Mouse (Mus musculus): ENCODE results near the gene Gm11985.

The Gm11985 gene

GRCm38 (mm10) chr11:7200393-7200783 lies 12.0 kb upstream of the Gm11985 start:
- no peak for DNase-seq (ENCODE audit: low read depth, low spot score)

- peak; percentile 44 for DNase-seq (ENCODE audit: low read depth, low spot score)
Observed at GRCm38 (mm10) chr11:7199736-7200392, 11.5 kb upstream of the Gm11985 start.

GRCm38 (mm10) chr11:7198481-7199256 lies 10.3 kb upstream of the Gm11985 start:
- DNase-seq (ENCODE audit: low read depth, low spot score) = no peak

DNA sequence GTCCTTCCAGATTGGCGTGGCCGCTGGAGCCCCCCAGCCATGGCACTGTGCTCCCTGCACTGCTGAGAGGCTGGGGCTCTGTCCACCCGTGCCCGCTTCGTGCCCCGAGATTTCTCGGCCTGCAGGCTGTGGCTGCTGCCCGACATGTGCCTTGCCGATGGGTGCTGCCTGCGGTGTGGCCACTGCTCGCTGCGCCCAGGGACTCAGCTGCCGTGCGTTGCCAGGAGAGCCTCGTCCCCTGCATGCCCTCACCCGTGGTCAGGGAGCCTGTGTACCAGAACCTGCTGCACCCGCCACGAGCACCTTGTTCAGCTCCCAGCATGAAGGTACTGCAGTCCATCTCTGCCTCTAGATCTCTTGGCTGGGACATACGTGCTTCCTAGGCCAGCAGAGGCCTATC lies 9.6 kb upstream of the Gm11985 start:
- DNase-seq (ENCODE audit: low read depth, low spot score) = no peak

GRCm38 (mm10) chr11:7197491-7197941 lies 9.1 kb upstream of the Gm11985 start, which contains the start of gene Igfbp1:
Igfbp1 (plus strand) TSS chr11:7197782.
- DNase-seq (ENCODE audit: low read depth, low spot score) = no peak

DNA sequence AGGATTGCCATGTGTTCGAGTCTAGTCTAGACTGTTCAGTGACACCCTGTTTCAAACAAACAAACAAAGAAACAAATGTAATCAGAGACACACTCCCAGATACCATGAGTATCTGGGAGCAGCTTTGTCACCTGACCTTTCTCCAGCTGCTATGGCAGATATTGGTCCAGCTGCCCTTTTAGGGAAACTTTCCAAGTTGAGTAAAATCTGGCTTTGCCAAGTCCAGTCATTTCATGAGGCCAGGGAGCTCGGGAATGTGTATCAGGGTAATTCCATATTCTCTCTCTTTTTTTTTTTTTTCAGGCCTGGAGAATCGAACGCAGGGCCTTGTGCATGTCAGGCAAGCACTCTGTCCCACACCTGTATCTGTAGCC lies 6.9 kb upstream of the Gm11985 start:
- no peak for DNase-seq (ENCODE audit: low read depth, low spot score)

DNA sequence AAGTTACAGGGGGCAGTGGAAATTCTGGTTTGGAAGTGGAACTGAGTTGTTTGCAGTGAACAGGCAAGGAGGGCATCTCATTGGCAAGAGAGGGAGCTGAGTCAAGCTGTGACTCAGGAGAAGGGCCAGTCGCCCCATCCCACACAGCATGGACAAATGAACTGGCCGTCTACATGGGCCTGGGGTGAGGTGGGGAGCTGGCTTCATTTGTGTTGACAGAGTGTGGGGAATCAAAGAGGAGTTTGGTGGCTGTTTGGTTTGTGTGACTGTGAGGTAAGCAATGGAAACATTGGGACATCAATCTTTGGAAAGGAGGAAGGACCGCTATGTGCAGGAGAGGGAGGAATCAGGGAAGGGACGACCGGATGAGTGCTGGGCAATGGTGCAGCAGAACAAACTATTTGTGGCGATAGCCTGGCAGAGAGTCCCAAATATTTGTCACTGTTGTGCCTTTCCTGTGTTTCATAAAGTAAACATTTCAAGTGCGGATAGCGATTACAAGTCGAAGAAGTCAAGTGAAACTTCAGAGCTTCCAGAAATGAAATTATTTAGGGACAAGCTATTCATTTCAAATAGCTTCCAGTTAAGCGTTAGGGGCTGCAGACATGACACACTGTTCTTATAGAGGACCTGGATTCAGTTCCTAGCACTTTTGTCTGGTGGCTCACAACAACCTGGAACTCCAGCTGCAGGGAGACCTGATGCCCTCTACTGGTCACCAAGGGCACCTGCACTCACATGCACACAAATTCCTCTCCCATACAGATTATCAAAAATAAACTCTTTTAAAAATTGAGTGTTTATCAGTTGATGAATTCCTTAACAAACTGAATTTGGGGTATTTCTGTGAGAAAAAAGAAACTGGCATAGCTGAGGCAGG lies 6.3 kb upstream of the Gm11985 start:
- no peak for DNase-seq (ENCODE audit: low read depth, low spot score)

GRCm38 (mm10) chr11:7193134-7193533 lies 4.8 kb upstream of the Gm11985 start:
- DNase-seq (ENCODE audit: low read depth, low spot score) = no peak

GRCm38 (mm10) chr11:7192710-7193109 lies 4.3 kb upstream of the Gm11985 start:
- no peak for DNase-seq (ENCODE audit: low read depth, low spot score)

DNA sequence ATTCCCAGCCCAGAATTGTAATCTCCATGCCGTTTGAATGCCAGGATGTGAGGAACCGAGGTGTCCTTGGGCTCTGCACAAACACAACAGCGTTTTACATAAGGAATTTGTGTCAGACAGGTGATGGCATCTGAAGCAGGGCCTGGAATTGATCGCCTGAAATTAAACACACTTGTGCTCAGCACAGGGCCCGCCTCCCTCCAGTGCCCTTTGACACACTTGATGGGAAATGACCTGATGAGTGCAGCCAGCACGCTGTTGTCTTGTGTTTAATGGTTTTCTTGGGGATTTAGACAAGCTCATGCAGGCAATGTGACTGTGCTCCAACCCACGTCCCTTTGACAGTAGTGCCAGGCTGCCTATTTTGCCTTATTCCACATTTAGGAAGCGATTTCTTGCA lies 897 bp downstream of the Gm11985 start:
- DNase-seq (ENCODE audit: low read depth, low spot score) = no peak

DNA sequence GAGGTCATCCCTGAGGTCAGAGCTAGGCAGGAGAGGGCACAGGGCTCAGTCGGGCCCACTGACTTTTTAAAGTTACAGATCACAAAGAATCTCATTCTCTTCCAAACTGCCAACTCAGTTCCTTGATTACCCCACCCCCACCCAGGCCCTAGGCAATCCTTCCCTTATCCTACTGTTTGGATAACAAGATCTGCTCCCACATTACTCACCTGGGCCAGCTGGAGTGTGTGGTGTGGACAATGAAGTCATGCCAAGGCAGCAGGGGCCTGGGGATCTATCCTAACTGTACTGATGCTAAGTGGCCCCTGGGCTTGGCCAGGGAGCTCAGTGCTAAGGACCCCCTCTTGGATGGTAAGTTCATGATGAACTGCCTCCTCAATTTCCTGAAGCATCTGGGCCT lies 3.9 kb downstream of the Gm11985 start:
- DNase-seq (ENCODE audit: low read depth, low spot score) = no peak

DNA sequence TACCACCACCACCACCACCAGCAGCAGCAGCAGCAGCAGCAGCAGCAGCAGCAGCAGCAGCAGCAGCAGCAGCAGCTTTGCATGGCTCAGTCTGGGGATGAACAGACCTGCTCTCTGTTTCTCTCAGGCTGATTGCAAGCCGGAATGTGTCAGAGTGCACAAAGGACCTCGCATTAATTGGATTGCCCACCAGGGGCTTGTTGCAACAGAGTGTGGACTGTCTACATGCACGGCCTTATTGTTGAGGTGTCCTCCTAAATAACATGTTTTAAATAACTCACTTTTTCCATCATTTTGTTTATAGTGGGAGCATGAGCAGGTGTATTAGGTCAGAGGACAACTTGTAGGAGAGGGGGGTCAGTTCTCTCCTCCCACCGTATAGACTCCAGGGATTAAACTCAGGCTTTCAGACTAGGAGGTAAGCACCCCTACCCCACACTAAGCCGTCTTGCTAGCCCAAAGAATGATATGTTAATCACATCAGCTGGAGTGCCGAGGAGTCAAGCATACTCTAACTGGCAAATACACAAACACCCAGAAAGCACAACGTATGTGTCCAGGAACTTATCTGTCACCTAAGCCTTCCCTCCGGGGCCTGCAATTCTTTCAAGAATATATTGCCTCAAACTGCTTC lies 5.8 kb downstream of the Gm11985 start:
- DNase-seq (ENCODE audit: low read depth, low spot score) = no peak

- no peak for DNase-seq (ENCODE audit: low read depth, low spot score)
Observed at GRCm38 (mm10) chr11:7179276-7179675, 9.1 kb downstream of the Gm11985 start.

- DNase-seq (ENCODE audit: low read depth, low spot score) = no peak
Observed at GRCm38 (mm10) chr11:7178724-7179123, 9.6 kb downstream of the Gm11985 start.

GRCm38 (mm10) chr11:7173664-7174063 lies 14.7 kb downstream of the Gm11985 start:
- DNase-seq (ENCODE audit: low read depth, low spot score) = no peak

DNA sequence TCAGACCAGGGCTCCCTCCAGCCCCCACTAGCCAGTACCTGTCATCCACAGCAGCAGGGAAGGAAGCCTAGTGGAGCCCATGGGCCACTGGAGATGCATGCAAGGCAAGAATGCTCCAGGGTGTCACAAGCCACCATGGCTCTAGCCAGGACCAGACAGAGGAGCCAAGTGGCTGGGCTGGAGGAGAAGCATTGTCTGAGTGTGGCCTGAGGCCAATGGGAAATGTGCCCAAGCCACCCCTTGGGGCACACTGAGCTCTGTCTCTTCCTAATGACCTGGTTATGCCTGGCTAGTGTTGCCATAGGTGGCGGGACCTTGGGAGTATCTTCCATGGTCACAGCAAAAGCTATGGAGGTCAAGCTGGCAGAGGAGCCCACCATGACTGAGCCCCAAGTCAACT lies 18.7 kb downstream of the Gm11985 start:
- no peak for DNase-seq (ENCODE audit: low read depth, low spot score)

GRCm38 (mm10) chr11:7164416-7164815 lies 24.0 kb downstream of the Gm11985 start:
- no peak for DNase-seq (ENCODE audit: low read depth, low spot score)

DNA sequence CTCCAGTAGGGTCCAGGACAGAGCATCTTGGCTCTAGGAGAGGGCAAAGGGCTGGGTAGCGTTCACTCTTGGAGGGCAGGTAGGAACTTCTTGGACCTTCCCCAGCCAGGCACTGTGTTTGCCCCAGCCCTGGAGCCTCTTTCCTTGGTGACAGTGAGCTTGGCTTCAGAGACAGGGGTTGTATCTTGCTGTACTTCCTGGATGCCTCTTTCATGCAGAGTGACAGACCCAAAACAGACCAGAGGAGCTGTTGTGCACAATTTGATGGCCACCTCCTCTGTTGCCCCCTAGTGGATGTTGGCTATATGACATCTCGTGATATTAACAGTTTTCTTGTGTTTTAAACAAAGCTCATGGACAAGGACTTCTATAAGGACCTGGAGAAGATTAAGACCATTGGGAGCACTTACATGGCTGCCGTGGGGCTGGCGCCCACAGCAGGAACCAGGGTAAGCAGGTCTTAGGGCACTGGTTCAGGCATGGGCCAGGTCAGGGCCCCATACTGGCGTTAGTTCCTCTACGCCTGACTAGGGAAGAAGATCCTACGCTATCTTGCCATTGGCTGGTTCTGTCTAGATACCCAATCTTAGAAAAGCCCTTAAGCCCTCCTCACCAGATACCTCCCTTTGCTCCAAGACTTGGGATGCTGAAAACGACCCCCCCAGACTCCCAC lies 26.7 kb downstream of the Gm11985 start:
- peak; percentile 22 for DNase-seq (ENCODE audit: low read depth, low spot score)

DNA sequence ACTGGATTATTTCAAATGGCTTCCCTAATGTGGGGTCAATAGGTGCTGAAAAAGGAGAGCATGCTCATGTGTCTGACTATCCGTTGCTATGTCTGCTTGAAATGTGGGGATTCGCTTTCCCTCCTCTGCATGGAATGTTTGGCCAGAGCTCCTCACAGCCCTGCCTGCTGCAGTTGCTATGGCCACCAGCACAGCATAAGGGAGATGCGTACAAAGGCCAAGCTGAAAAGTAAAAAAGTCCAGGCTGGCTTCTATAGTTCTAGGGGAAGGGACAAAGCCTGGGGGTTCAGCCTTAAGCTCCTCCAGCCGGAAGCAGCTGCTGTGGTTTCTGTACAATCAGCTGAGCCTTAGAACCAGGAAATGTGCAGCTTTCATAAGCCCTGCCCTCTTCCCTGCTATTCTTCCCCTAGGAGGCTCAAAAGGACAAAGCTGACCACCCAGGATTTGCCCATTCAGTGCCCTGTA lies 27.7 kb downstream of the Gm11985 start:
- DNase-seq (ENCODE audit: low read depth, low spot score) = no peak

DNA sequence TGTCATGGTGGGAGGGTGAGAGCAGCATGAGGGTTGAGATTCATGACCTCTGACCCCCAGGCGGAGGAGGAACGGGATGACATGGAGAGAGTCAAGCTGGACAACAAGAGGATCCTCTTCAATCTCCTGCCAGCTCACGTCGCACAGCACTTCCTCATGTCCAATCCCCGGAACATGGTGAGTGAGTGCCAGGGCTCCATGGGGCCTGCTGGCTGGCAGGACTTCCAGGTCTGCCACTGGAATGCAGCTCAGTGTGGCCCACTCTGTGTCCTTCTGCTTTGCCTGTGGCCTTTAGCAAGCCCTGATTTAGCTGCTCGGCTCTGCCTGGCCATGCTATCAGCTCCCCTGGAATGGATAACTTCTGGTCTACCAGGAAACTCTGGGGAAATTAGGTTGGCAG lies 28.2 kb downstream of the Gm11985 start:
- no peak for DNase-seq (ENCODE audit: low read depth, low spot score)

GRCm38 (mm10) chr11:7158196-7158595 lies 30.2 kb downstream of the Gm11985 start:
- no peak for DNase-seq (ENCODE audit: low read depth, low spot score)
